Mouse (Mus musculus): Measurements from ENCODE around the gene Gnai3.

Gene Gnai3

GRCm38 (mm10) chr3:108145534-108146445, at the start of gene Gnai3:
TSS of gene Gnai3 (minus strand) at chr3:108146146.
- DNase-seq = peak; percentile 83 to 84

GRCm38 (mm10) chr3:108195287-108195686, 49.3 kb upstream of the Gnai3 start:
- no peak for DNase-seq

- DNase-seq = no peak
Measured at GRCm38 (mm10) chr3:108193686-108194085, 47.7 kb upstream of the Gnai3 start.

GRCm38 (mm10) chr3:108189897-108190296, 44.0 kb upstream of the Gnai3 start:
- DNase-seq = no peak

- no peak for DNase-seq
Measured at GRCm38 (mm10) chr3:108188716-108189490, 43.0 kb upstream of the Gnai3 start.

GRCm38 (mm10) chr3:108187111-108187795, 41.3 kb upstream of the Gnai3 start:
- no peak for DNase-seq

- peak in 1 of 2 experiments; percentile 47 for DNase-seq
Measured at GRCm38 (mm10) chr3:108186098-108187047, 40.4 kb upstream of the Gnai3 start, which contains the start of gene Amigo1. TSS of gene Amigo1 (plus strand) at chr3:108186335.

GRCm38 (mm10) chr3:108185460-108186097, 39.6 kb upstream of the Gnai3 start:
- no peak for DNase-seq

GRCm38 (mm10) chr3:108184742-108185141, 38.8 kb upstream of the Gnai3 start:
- no peak for DNase-seq

- DNase-seq = no peak
Measured at GRCm38 (mm10) chr3:108180514-108180913, 34.6 kb upstream of the Gnai3 start.

GRCm38 (mm10) chr3:108178756-108179715, 33.1 kb upstream of the Gnai3 start:
- no peak for DNase-seq

GRCm38 (mm10) chr3:108174672-108175531, 29.0 kb upstream of the Gnai3 start:
- no peak for DNase-seq

GRCm38 (mm10) chr3:108169199-108169598, 23.3 kb upstream of the Gnai3 start:
- DNase-seq = no peak

- no peak for DNase-seq
Measured at GRCm38 (mm10) chr3:108167499-108167898, 21.6 kb upstream of the Gnai3 start.

GRCm38 (mm10) chr3:108166486-108167211, 20.7 kb upstream of the Gnai3 start:
- DNase-seq = no peak

GRCm38 (mm10) chr3:108165532-108166315, 19.8 kb upstream of the Gnai3 start:
- no peak for DNase-seq

GRCm38 (mm10) chr3:108164807-108165206, 18.9 kb upstream of the Gnai3 start:
- DNase-seq = peak; percentile 57 to 72
